Comparison of ENCODE assay signal across 8 mouse cellular contexts in the genomic region with DNA sequence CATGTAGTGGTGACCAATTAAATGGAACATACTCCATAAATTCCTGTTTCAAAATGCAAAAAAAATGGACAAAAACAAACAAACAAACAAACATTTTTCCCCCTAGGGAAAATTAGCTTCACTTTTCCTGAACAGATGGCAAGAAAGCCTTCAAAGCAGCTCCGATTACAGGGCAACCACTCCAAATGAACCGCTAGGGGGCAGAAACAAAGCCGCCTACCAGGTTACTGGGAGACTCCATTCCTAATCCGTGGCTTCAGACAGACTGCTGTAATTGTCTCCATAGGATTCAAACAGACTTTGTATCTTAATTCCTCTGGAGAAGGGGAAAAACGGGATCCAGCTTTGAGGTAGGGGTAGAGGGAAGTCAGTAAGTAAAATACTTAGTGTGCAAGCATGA.
A peak's percentile ranks its signal among the peaks of the same experiment; 100 is the strongest.
DNase-seq lines count a peak whose midpoint lies in the region; ATAC-seq and TF ChIP-seq lines count a peak whose summit lies in the region.
"Had no signal": no experiment of that assay in that cellular context is flagged by ENCODE, and none has a peak within 500 bp of the region (broad histone marks: within the 10 kb centered on the region; RNA-seq: fewer than 3 reads in every experiment).

No protein-coding gene starts in this region.

- TF ChIP-seq POLR2A in CH12.LX (IDR thresholded peaks at IDR 0.05; ENCODE audit: low read depth, low read length) (no peak), MEL (IDR thresholded peaks at IDR 0.05; ENCODE audit: control insufficient read depth in 1 of 2, insufficient read depth in 1 of 2, low read depth in 1 of 2, low read length in 2 of 2, poor library complexity in 1 of 2) (no peak)

- TF ChIP-seq EP300 in CH12.LX (IDR thresholded peaks at IDR 0.05; ENCODE audit: low read length): no peak
- no peak for TF ChIP-seq EP300 in MEL (IDR thresholded peaks at IDR 0.05; ENCODE audit: low read depth in 1 of 2, low read length in 2 of 2)

- H3K4me2 ChIP-seq in kidney, embryonic 14.5 days (replicated peaks; ENCODE audit: low read depth, low read length): no peak overlapping the region
- H3K4me2 ChIP-seq in CH12.LX (ENCODE audit: insufficient read depth, low read depth, poor library complexity, severe bottlenecking): no peak overlapping the region
- H3K4me2 ChIP-seq in neural tube, embryonic 11.5 days (ENCODE audit: low read depth): no peak overlapping the region
- H3K4me2 ChIP-seq: neural tube, embryonic 13.5 days had no signal

- H3K27me3 ChIP-seq in kidney, embryonic 14.5 days (ENCODE audit: control insufficient read depth, insufficient read depth, low read length): no peaks in the 10 kb centered on the region
- no peaks in the 10 kb centered on the region for H3K27me3 ChIP-seq in CH12.LX (replicated peaks)
- H3K27me3 ChIP-seq in MEL (ENCODE audit: control insufficient read depth in 1 of 2, insufficient read depth in 2 of 2, low read length in 2 of 2): no peaks in the 10 kb centered on the region; a peak in 1 of 4 replicates
- no peaks in the 10 kb centered on the region for H3K27me3 ChIP-seq in neural tube, embryonic 11.5 days (ENCODE audit: control insufficient read depth, insufficient read depth, low read length)
- H3K27me3 ChIP-seq: neural tube, embryonic 13.5 days had no signal

- no peaks in the 10 kb centered on the region for H3K36me3 ChIP-seq in kidney, embryonic 14.5 days (ENCODE audit: control insufficient read depth, insufficient read depth, low read length)
- H3K36me3 ChIP-seq in CH12.LX (replicated peaks in 1 of 2; ENCODE audit: control insufficient read depth in 1 of 2, insufficient read depth in 1 of 2, low read length in 1 of 2) (no peaks in the 10 kb centered on the region), MEL (ENCODE audit: control insufficient read depth in 1 of 2, insufficient read depth in 2 of 2, low read length in 2 of 2) (no peaks in the 10 kb centered on the region)
- no peaks in the 10 kb centered on the region for H3K36me3 ChIP-seq in neural tube, embryonic 11.5 days (ENCODE audit: control insufficient read depth, insufficient read depth, low read length)
- H3K36me3 ChIP-seq: neural tube, embryonic 13.5 days had no signal

- no peaks in the 10 kb centered on the region for H3K4me1 ChIP-seq in kidney, embryonic 14.5 days (ENCODE audit: control insufficient read depth, insufficient read depth, low read length)
- H3K4me1 ChIP-seq in CH12.LX (ENCODE audit: control insufficient read depth in 1 of 2, insufficient read depth in 2 of 2) (no peaks in the 10 kb centered on the region), MEL (ENCODE audit: control insufficient read depth in 1 of 2, insufficient read depth in 2 of 2, low read length in 2 of 2) (no peaks in the 10 kb centered on the region)
- no peaks in the 10 kb centered on the region for H3K4me1 ChIP-seq in neural tube, embryonic 11.5 days (ENCODE audit: control insufficient read depth, insufficient read depth, low read length)
- H3K4me1 ChIP-seq: neural tube, embryonic 13.5 days had no signal

- TF ChIP-seq RAD21 in CH12.LX (IDR thresholded peaks at IDR 0.05; ENCODE audit: low read depth, low read length) (no peak; the same call in none of the 2 replicates), MEL (IDR thresholded peaks at IDR 0.05; ENCODE audit: low read depth, low read length) (peak; percentile 9)

- no peak overlapping the region for H3K27ac ChIP-seq in kidney, embryonic 14.5 days (ENCODE audit: low read depth, low read length)
- H3K27ac ChIP-seq in CH12.LX (ENCODE audit: insufficient read depth, low read depth) (no peak overlapping the region), MEL (ENCODE audit: control insufficient read depth, low read depth, low read length) (no peak overlapping the region)
- no peak overlapping the region for H3K27ac ChIP-seq in neural tube, embryonic 11.5 days (ENCODE audit: low read depth, low read length)
- H3K27ac ChIP-seq: neural tube, embryonic 13.5 days had no signal

- peak; percentile 2 for DNase-seq in kidney, postnatal 14 days
- DNase-seq in CH12.LX (ENCODE audit: extremely low read depth) (no peak), MEL (ENCODE audit: low read depth, low spot score) (peak; percentile 13)
- DNase-seq in embryo, embryonic 10 days (ENCODE audit: low spot score): peak; percentile 55
- peak; percentile 15 for DNase-seq in neural tube, embryonic 11.5 days (ENCODE audit: low spot score)

- H3K9me3 ChIP-seq in kidney, embryonic 14.5 days (ENCODE audit: control insufficient read depth, low read length): no peaks in the 10 kb centered on the region
- H3K9me3 ChIP-seq in CH12.LX (replicated peaks; ENCODE audit: low read length) (no peaks in the 10 kb centered on the region), MEL (replicated peaks; ENCODE audit: insufficient read depth, low read length) (no peaks in the 10 kb centered on the region)
- no peaks in the 10 kb centered on the region for H3K9me3 ChIP-seq in neural tube, embryonic 11.5 days (ENCODE audit: control insufficient read depth, low read length)
- H3K9me3 ChIP-seq: neural tube, embryonic 13.5 days had no signal

- peak in 1 of 2 experiments; percentile 54; a peak in 2 of 4 replicates for TF ChIP-seq CTCF in CH12.LX (conservative IDR thresholded peaks at IDR 0.05 in 1 of 2, IDR thresholded peaks at IDR 0.05 in 1 of 2; ENCODE audit: low read depth in 2 of 2, low read length in 2 of 2)
- peak in 2 of 3 experiments; percentile 24 to 36; a peak in 4 of 6 replicates for TF ChIP-seq CTCF in MEL (IDR thresholded peaks at IDR 0.05 in 2 of 3, conservative IDR thresholded peaks at IDR 0.05 in 1 of 3; ENCODE audit: control insufficient read depth in 1 of 3, insufficient read depth in 1 of 3, low read depth in 2 of 3, low read length in 3 of 3, poor library complexity in 1 of 3, severe bottlenecking in 1 of 3)

- no peak for ATAC-seq in kidney, embryonic 14.5 days (ENCODE audit: low FRiP score, low TSS enrichment)
- ATAC-seq in neural tube, embryonic 11.5 days (ENCODE audit: insufficient read depth, low FRiP score, low TSS enrichment): no peak
- no peak for ATAC-seq in erythroid progenitor cell, adult 5-6 weeks (replicated peaks; ENCODE audit: low FRiP score, poor library complexity, severe bottlenecking)

- dilution Hi-C loops in CH12.LX (cut with MboI; ENCODE audit: extremely low pct_ligation_motif_present, extremely low pct_unique_long_range_greater_than_20kb, low sequenced_read_pairs): no loop called here

- 22% methylated on average over 5 of the region's 5 CpGs for WGBS in kidney, embryonic 14.5 days
- WGBS in neural tube, embryonic 11.5 days: 13% methylated on average over 5 of the region's 5 CpGs

- H3K4me3 ChIP-seq in kidney, embryonic 14.5 days (ENCODE audit: low read length): no peak overlapping the region
- no peak overlapping the region for H3K4me3 ChIP-seq in CH12.LX (replicated peaks in 1 of 3; ENCODE audit: low read depth in 2 of 3, low read length in 2 of 3, poor library complexity in 1 of 3)
- H3K4me3 ChIP-seq in MEL (ENCODE audit: control insufficient read depth in 1 of 2, insufficient read depth in 1 of 2, low read depth in 2 of 2, low read length in 2 of 2): no peak overlapping the region
- no peak overlapping the region for H3K4me3 ChIP-seq in neural tube, embryonic 11.5 days (ENCODE audit: low read depth, low read length)
- H3K4me3 ChIP-seq: neural tube, embryonic 13.5 days had no signal

- H3K9ac ChIP-seq in kidney, embryonic 14.5 days (ENCODE audit: low read depth, low read length): no peak overlapping the region
- H3K9ac ChIP-seq in CH12.LX (ENCODE audit: insufficient read depth, low read depth) (no peak overlapping the region), MEL (ENCODE audit: control insufficient read depth, low read depth, low read length, poor library complexity, severe bottlenecking) (no peak overlapping the region)
- no peak overlapping the region for H3K9ac ChIP-seq in neural tube, embryonic 11.5 days (ENCODE audit: low read length)
- H3K9ac ChIP-seq: neural tube, embryonic 13.5 days had no signal

- H3K79me2 ChIP-seq in CH12.LX (replicated peaks; ENCODE audit: control insufficient read depth, extremely low read depth, insufficient read depth, poor library complexity, severe bottlenecking) (no peaks in the 10 kb centered on the region), MEL (ENCODE audit: control insufficient read depth, insufficient read depth, low read length, poor library complexity) (no peaks in the 10 kb centered on the region)

- in situ Hi-C loops in CH12.LX (cut with MboI; ENCODE audit: low pct_ligation_motif_present, low pct_unique_long_range_greater_than_20kb, low sequenced_read_pairs): no loop called here

TF ChIP-seq in CH12.LX, 34 proteins besides CTCF, POLR2A, EP300 and RAD21:
- no peak for TF ChIP-seq HCFC1 (IDR thresholded peaks at IDR 0.05; ENCODE audit: low read depth, low read length)
- TF ChIP-seq SMC3 (IDR thresholded peaks at IDR 0.05; ENCODE audit: low read depth, low read length): peak; percentile 31
TF ChIP-seq in CH12.LX: peak in this region for 1.

TF ChIP-seq in MEL, 35 proteins besides CTCF, POLR2A, EP300 and RAD21:
- no peak for TF ChIP-seq MYC (IDR thresholded peaks at IDR 0.05; ENCODE audit: low read depth, low read length)
- TF ChIP-seq SMC3 (IDR thresholded peaks at IDR 0.05; ENCODE audit: low read depth, low read length): peak; percentile 19; the same call in 1 of the 2 replicates
- no peak for TF ChIP-seq ZKSCAN1 (IDR thresholded peaks at IDR 0.05; ENCODE audit: low read depth, low read length)
- no peak for TF ChIP-seq MAZ (IDR thresholded peaks at IDR 0.05; ENCODE audit: low read depth, low read length)
